In the genomic region with DNA sequence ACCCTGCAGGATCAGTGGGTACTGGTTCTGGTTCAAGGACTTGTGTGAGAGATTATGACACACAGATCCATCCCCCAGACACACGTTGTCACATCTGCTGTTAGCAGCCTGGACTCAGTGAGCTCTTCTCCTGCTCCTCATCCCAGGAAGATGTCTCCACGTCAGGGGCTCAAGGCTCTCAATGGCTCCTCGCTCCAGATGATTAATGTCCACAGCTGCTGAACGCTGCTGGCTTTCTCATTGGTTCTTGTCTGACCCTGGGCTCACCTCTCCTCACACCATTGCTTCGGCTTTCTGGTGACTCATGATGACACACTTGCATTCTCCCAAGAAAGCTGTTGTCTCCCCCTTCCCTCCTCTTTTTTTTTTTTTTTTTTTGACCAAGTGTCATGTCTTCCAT, we compare ENCODE assay signal across 14 mouse cellular contexts.
DNase-seq lines count a peak whose midpoint lies in the region; ATAC-seq lines count a peak whose summit lies in the region.
"Had no signal": no experiment of that assay in that cellular context is flagged by ENCODE, and none has a peak within 500 bp of the region (broad histone marks: within the 10 kb centered on the region; RNA-seq: fewer than 3 reads in every experiment).

No protein-coding gene starts in this region.

- no peaks in the 10 kb centered on the region for H3K36me3 ChIP-seq in heart, embryonic 10.5 days
- no peaks in the 10 kb centered on the region for H3K36me3 ChIP-seq in neural tube, embryonic 15.5 days
- H3K36me3 ChIP-seq: neural tube, embryonic 13.5 days had no signal

- no peak for DNase-seq in heart, embryonic 10.5 days (ENCODE audit: low spot score)
- DNase-seq in heart, postnatal 36 days = no peak
- peak; percentile 63 for DNase-seq in neural tube, embryonic 10.5 days (ENCODE audit: extremely low spot score, low spot score)
- DNase-seq in adipocyte (ENCODE audit: low spot score) = peak; percentile 39
- no peak for DNase-seq in ovary, postnatal 14 days (ENCODE audit: low spot score)
- no peak for DNase-seq in testis, postnatal 10 days (ENCODE audit: low spot score)
- DNase-seq: cerebellum, adult 11 months; left cerebral cortex, postnatal 4 days; midbrain, embryonic 14.5 days; thymus, adult 18-20 months had no signal

- H3K27ac ChIP-seq in heart, embryonic 10.5 days = peak overlapping the region; percentile 56; the same call in 1 of the 2 replicates
- no peak overlapping the region for H3K27ac ChIP-seq in neural tube, embryonic 15.5 days (replicated peaks)
- H3K27ac ChIP-seq: liver, embryonic 14.5 days; neural tube, embryonic 13.5 days had no signal

- intact Hi-C loops in heart, postnatal 36 days (cut with DNase I) = loop anchor here (5.0 kb wide), 1 partner anchor 115 kb away; the partner anchor contains the start of gene Gadd45g

- 48% methylated on average over 5 of the region's 5 CpGs for WGBS in heart, embryonic 10.5 days
- WGBS in neural tube, embryonic 15.5 days = 28% methylated on average over 5 of the region's 5 CpGs

- peaks cover 56% of the 10 kb centered on the region for H3K4me1 ChIP-seq in heart, embryonic 10.5 days
- 0 out of 2 replicates have a peak, but pooled peaks cover 5% of the 10 kb centered on the region for H3K4me1 ChIP-seq in neural tube, embryonic 15.5 days

- H3K9me3 ChIP-seq in heart, embryonic 10.5 days = no peaks in the 10 kb centered on the region
- no peaks in the 10 kb centered on the region for H3K9me3 ChIP-seq in neural tube, embryonic 15.5 days (replicated peaks)
- H3K9me3 ChIP-seq: neural tube, embryonic 13.5 days had no signal

- no peak overlapping the region for H3K4me2 ChIP-seq in neural tube, embryonic 15.5 days
- H3K4me2 ChIP-seq: neural tube, embryonic 13.5 days had no signal

- H3K4me3 ChIP-seq in heart, embryonic 10.5 days = no peak overlapping the region
- H3K4me3 ChIP-seq in neural tube, embryonic 15.5 days (replicated peaks) = no peak overlapping the region
- H3K4me3 ChIP-seq: neural tube, embryonic 13.5 days had no signal

- H3K27me3 ChIP-seq in heart, embryonic 10.5 days (ENCODE audit: insufficient read depth, poor library complexity, severe bottlenecking) = no peaks in the 10 kb centered on the region
- H3K27me3 ChIP-seq in neural tube, embryonic 15.5 days (replicated peaks) = no peaks in the 10 kb centered on the region
- H3K27me3 ChIP-seq: CH12.LX; neural tube, embryonic 13.5 days had no signal

- no peak overlapping the region for H3K9ac ChIP-seq in neural tube, embryonic 15.5 days (replicated peaks)
- H3K9ac ChIP-seq: liver, embryonic 14.5 days; neural tube, embryonic 13.5 days had no signal

- no peak for ATAC-seq in neural tube, embryonic 15.5 days (ENCODE audit: low FRiP score)

Comparison
In these comparisons a context has a peak if more than half of its experiments do, and no peak if none do; other contexts are left out.
1. DNase-seq: peak in neural tube, embryonic 10.5 days (single experiment) and adipocyte (single experiment); none in heart, embryonic 10.5 days (single experiment), heart, postnatal 36 days (0 of 2), ovary, postnatal 14 days (single experiment) and testis, postnatal 10 days (single experiment).